Mouse (Mus musculus) midbrain, embryonic 14.5 days (tissue): ENCODE results near the gene Lzts2. TPM values are rescaled to one million over a fixed set of nuclear protein-coding genes. Genes with fewer than 3 reads are reported as not detected.

Experiments used
- ATAC-seq: fragments of 200-750 bp; cut with Nextera tagmentation; 2 replicates; pipeline ENCODE4 v1.8.0; 2017; ENCODE audit warnings: moderate number of reproducible peaks, moderate library complexity; ENCODE audit not compliant: low FRiP score, low TSS enrichment
- DNase-seq: peaks from one replicate; pipeline ENCODE4 v3.0.0-alpha.2; 2015
- H3K27ac ChIP-seq: fragments of 300-500 bp; sonication (generic); replicated peaks from 2 replicates; pipeline ENCODE4 v1.5.1; 2014; ENCODE audit warnings: mild to moderate bottlenecking, low read depth, low read length, moderate library complexity
- H3K27me3 ChIP-seq: fragments of 300-500 bp; sonication (generic); 2 replicates; pipeline ENCODE4 v1.6.1; 2014; ENCODE audit warnings: low read length, control low read depth, mixed read lengths; ENCODE audit not compliant: control insufficient read depth, insufficient read depth
- H3K36me3 ChIP-seq: fragments of 300-500 bp; sonication (generic); 2 replicates; pipeline ENCODE4 v1.6.1; 2014; ENCODE audit warnings: low read length, control low read depth; ENCODE audit not compliant: control insufficient read depth, insufficient read depth
- H3K4me1 ChIP-seq: fragments of 300-500 bp; sonication (generic); 2 replicates; pipeline ENCODE4 v1.6.1; 2014; ENCODE audit warnings: mild to moderate bottlenecking, antibody characterized with exemption, low read length, control low read depth; ENCODE audit not compliant: control insufficient read depth, insufficient read depth
- H3K4me2 ChIP-seq: fragments of 300-500 bp; sonication (generic); 2 replicates; pipeline ENCODE4 v1.6.1; 2014; ENCODE audit warnings: mild to moderate bottlenecking, low read length, moderate library complexity
- H3K4me3 ChIP-seq: fragments of 300-500 bp; sonication (generic); replicated peaks from 2 replicates; pipeline ENCODE4 v1.5.1; 2014; ENCODE audit warnings: low read depth, low read length
- H3K9ac ChIP-seq: fragments of 300-500 bp; sonication (generic); replicated peaks from 2 replicates; pipeline ENCODE4 v1.6.1; 2014; ENCODE audit warnings: mild to moderate bottlenecking, low read length, moderate library complexity
- H3K9me3 ChIP-seq: fragments of 300-500 bp; sonication (generic); 2 replicates; pipeline ENCODE4 v1.6.1; 2016; ENCODE audit warnings: low read length, control low read depth, mixed read lengths; ENCODE audit not compliant: control insufficient read depth
- WGBS: fragments of 180-500 bp; shearing (Covaris S2); extraction: QIAGEN DNeasy Blood & Tissue Kit; methylation state at CpG from one replicate; pipeline ENCODE4 v1.1.7; 2014; 5-methylcytosine and 5-hydroxymethylcytosine counted together
- polyA plus RNA-seq: library from polyadenylated mRNA; unstranded; fragments of >200 nt; fragmentation: Nextera tagmentation; extraction: Ambion mirVana; gene quantifications from 2 replicates; pipeline ENCODE4 v1.2.1, GENCODE M21; 2014

Lzts2 gene
- polyA plus RNA-seq, 1 experiment from 2014 or later = 21.5 TPM

DNA sequence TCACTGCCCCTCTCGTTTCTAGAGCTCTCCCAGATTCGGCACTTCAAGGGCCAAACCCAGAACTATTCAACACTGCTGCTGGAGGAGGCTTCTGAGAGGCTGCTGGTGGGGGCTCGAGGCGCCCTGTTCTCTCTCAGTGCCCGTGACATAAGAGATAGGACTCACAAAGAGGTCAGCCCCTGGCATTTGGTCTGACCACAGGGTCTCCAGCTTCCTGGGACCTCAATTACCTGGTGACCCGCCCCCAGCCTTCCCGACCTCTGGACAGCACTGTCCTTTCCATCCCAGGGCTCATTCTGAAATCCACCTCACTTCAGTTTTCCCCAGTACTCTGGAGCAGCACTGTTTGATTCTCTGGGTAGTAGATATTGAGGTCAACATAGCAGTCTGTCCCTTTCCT lies 21.5 kb upstream of the Lzts2 start:
- H3K9ac ChIP-seq = no peak overlapping the region
- ATAC-seq (no peak), DNase-seq (no peak)
- peaks cover 38% of the 10 kb centered on the region for H3K36me3 ChIP-seq
- WGBS = 70% methylated on average over 7 of the region's 7 CpGs
- H3K9me3 ChIP-seq = no peaks in the 10 kb centered on the region
- peaks cover 23% of the 10 kb centered on the region for H3K4me1 ChIP-seq
- H3K27ac ChIP-seq = no peak overlapping the region
- H3K4me2 ChIP-seq = no peak overlapping the region
- no peak overlapping the region for H3K4me3 ChIP-seq
- H3K27me3 ChIP-seq = no peaks in the 10 kb centered on the region

DNA sequence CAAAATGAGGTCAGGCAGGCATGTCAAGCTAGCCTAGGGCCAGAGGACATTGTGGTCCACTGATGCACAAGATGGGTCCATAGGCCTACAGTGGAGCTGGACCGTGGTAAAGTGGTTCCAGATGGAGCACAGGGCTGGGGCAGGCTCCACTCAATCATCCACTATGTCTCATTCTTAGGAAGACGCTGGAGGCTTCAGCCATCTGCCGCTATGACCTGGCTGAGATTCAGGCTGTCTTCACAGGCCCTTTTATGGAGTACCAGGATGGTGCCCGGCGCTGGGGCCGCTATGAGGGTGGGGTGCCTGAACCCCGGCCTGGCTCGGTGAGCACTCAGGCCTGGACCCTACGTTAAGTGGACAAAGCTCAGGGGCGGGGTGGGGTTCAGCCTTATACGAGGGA lies 16.4 kb upstream of the Lzts2 start:
- Histone ChIP-seq H3K36me3 (peaks cover 80% of the 10 kb centered on the region), H3K4me1 (no peaks in the 10 kb centered on the region), H3K4me3 (no peak overlapping the region), H3K9ac (no peak overlapping the region), H3K27ac (no peak overlapping the region), H3K4me2 (no peak overlapping the region), H3K9me3 (no peaks in the 10 kb centered on the region), H3K27me3 (no peaks in the 10 kb centered on the region)
- DNase-seq (no peak), ATAC-seq (no peak)
- 87% methylated on average over 11 of the region's 11 CpGs for WGBS

DNA sequence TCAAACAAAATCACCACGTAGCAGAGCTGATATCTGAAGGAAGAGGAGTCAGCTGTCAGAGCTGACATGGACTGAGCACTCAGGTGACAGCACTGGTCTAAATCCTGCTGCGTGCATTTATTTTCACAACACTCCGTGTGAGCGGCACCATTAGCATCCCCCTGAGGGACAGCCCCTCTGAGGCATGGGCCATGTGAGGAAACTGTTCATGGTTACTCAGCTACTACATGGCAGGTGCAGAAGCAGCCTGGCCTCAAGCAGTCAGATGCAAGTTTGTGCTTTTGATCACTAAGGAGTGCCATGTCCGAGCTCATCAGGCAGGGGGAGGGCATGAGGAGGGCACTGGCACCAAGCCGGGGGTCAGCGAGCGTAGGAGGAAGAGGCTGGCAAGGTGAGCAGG lies 14.6 kb upstream of the Lzts2 start:
- DNase-seq = no peak
- no peaks in the 10 kb centered on the region for H3K4me1 ChIP-seq
- H3K4me2 ChIP-seq = no peak overlapping the region
- ATAC-seq = no peak
- H3K27ac ChIP-seq = no peak overlapping the region
- no peaks in the 10 kb centered on the region for H3K9me3 ChIP-seq
- WGBS = 92% methylated on average over 8 of the region's 8 CpGs
- no peak overlapping the region for H3K9ac ChIP-seq
- no peak overlapping the region for H3K4me3 ChIP-seq
- no peaks in the 10 kb centered on the region for H3K27me3 ChIP-seq
- H3K36me3 ChIP-seq = peaks cover 88% of the 10 kb centered on the region

DNA sequence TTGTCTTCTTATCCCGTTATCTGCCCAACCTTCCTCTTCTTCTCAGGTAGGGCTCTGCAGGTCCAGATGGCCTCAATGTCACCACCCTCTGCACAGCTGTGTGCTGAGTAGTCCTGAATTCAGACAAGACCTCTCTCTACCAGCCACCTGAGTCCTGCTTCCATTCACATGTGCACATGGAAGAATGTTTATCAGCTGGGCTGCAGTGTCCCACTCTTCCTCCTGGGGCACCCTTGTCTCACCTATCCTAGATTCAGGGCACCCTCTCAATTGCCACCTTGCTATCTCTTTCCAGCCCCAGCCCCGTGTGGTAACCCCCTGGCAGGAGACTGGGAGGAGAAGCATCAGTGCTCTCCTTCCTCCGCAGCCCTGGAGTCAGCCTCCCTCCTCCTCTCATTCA lies 11.9 kb upstream of the Lzts2 start:
- ATAC-seq = no peak
- Histone ChIP-seq H3K9ac (no peak overlapping the region), H3K36me3 (peaks cover 73% of the 10 kb centered on the region), H3K9me3 (no peaks in the 10 kb centered on the region), H3K4me3 (no peak overlapping the region), H3K27ac (no peak overlapping the region), H3K4me1 (peaks cover 14% of the 10 kb centered on the region), H3K27me3 (no peaks in the 10 kb centered on the region), H3K4me2 (no peak overlapping the region)
- peak; percentile 16 for DNase-seq
- WGBS = 68% methylated on average over 3 of the region's 3 CpGs

DNA sequence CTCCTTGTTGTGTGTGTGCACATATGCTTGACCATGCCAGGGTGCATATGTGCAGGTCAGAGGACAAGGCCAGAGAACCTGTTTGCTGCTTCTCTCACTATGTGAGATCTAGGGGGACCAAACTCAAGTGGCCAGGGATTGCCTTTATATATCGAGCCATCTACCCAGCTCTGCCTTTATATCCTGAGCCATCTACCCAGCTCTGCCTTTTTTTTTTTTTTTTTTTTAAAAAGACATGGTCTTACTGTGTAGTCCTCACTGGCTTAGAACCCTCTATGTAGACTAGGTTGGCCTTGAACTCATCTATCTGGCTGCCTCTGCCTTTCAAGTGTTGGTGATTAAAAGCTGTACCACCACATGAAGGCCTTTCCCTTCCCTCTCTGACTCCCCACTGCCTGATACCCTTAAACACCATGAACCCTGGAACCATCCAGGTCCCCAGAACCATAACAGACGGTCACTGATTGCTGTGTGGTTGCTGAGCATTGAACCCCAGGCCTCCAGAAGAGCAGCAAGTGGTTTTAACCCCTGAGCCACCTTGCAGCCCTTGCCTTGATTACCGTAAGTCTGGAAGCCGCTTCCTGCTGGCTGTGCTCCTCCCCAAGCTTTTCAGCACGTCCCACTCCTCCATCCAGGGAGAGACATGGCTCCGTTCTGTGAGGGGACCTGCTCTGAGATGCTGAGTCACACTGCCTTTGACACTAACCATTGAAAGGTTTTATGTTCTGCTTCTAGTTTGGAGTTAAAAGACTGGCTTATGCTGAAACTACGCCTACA lies 10.3 kb upstream of the Lzts2 start:
- 89% methylated on average over 7 of the region's 7 CpGs for WGBS
- H3K36me3 ChIP-seq = peaks cover 57% of the 10 kb centered on the region

DNA sequence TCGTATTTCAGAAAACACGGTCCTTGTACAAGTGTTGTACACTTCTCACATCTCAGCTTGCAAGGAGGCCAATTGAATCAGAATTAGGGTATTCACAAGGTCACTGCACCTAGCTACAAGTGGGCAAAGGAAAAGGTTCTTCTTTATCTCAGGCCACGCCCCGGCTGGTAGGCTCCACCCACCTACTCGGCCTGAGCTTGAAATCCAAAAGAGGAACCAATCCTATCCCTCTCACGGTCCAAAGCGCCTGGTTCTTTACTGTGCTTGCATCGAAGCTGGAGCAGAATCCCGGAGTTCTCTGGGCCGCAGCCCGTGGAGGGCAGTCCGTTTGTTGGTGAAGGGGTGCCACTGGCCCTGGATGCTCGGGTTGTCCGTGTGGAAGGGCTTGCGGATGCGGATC lies 8.8 kb upstream of the Lzts2 start, which contains the start of gene Twnk:
Gene Twnk, plus strand, starts transcription at position 220 of the 400 bp plus-strand sequence.
- peak; percentile 36 for DNase-seq
- 11% methylated on average over 16 of the region's 16 CpGs for WGBS

More for the DNA sequence above, 10.3 kb upstream of the Lzts2 start:
- Histone ChIP-seq H3K27ac (no peak overlapping the region), H3K27me3 (no peaks in the 10 kb centered on the region), H3K9ac (no peak overlapping the region), H3K4me3 (no peak overlapping the region), H3K9me3 (no peaks in the 10 kb centered on the region), H3K4me1 (peaks cover 18% of the 10 kb centered on the region), H3K4me2 (no peak overlapping the region)
- ATAC-seq (no peak), DNase-seq (no peak)

DNA sequence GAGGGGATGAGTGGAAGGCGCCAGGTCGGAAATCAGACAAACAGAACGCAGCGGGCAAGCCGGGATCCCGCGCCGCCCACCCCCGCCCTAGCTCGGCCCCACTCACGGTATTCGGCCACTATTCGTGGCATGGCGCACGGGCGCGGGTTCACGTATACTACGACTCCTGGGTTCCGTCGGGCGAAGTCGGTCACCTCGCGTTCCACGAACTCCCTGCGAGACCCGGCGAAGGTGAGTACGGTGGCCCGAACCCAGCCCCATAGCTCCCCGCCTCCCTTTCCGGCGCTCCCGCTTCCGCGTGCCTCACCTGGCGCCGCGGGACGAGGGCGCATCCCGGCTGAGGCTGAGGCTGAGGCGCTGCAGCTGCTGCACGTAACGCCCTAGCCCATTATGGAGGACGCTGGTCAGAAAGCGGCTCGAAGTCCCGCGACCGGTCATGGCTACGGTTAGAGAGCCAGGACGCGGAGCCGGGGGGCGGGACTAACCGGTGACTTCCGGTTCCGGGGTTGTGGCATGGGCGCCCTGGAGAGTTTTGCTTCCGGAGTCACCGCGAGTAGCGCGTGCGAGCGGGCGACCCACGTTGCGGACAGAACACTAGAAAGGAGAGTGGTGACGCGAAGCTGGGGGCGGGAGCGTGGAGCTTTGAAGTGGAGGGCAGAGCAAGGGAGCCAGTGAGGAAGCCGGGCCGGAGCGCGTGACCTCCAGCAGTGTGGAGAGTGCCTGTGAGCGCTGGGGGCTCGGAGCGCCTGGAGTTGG lies 8.1 kb upstream of the Lzts2 start, which contains the start of gene Mrpl43:
Gene Mrpl43, minus strand, starts transcription at position 486 of the 756 bp plus-strand sequence.
- H3K27ac ChIP-seq = peak within 1 kb of the TSS; percentile 77
- under 1% methylated on average over 82 of the region's 82 CpGs for WGBS
- no peaks in the 10 kb centered on the region for H3K9me3 ChIP-seq
- peak within 1 kb of the TSS; percentile 76 for H3K9ac ChIP-seq
- peak within 1 kb of the TSS; percentile 95 for H3K4me2 ChIP-seq
- DNase-seq (peak; percentile 96), ATAC-seq (peak; percentile 91)
- H3K4me3 ChIP-seq = peak within 1 kb of the TSS; percentile 92
- peaks cover 50% of the 10 kb centered on the region for H3K36me3 ChIP-seq
- H3K4me1 ChIP-seq = peaks cover 18% of the 10 kb centered on the region
- H3K27me3 ChIP-seq = no peaks in the 10 kb centered on the region

More for the DNA sequence above, 8.8 kb upstream of the Lzts2 start, which contains the start of gene Twnk:
- Histone ChIP-seq H3K4me3 (peak within 1 kb of the TSS; percentile 92), H3K36me3 (peaks cover 50% of the 10 kb centered on the region), H3K4me2 (peak within 1 kb of the TSS; percentile 95), H3K9me3 (no peaks in the 10 kb centered on the region), H3K4me1 (peaks cover 18% of the 10 kb centered on the region), H3K27me3 (no peaks in the 10 kb centered on the region), H3K27ac (peak within 1 kb of the TSS; percentile 77), H3K9ac (peak within 1 kb of the TSS; percentile 76)
- no peak for ATAC-seq

DNA sequence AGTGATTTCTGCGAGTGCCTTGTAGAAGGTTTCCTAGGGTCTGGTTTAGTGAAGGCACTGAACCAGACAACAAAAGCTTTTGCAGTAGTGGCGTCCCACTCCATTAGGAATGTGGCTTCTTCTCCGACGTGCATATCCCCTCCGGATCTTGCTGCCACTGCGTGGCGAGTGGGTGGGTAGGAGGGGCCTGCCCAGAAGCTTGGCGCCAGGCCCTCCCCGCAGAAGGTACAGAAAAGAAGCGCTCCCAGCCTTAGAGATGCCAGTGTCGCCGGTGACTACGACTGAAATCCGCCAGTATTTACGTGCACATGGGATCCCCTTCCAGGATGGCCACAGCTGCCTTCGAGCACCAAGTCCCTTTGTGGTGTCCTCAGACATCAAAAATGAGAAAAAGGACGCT lies 7.2 kb upstream of the Lzts2 start:
- Histone ChIP-seq H3K9ac (peak overlapping the region; percentile 76), H3K27me3 (no peaks in the 10 kb centered on the region), H3K4me3 (peak overlapping the region; percentile 92), H3K27ac (peak overlapping the region; percentile 50), H3K4me1 (peaks cover 18% of the 10 kb centered on the region), H3K36me3 (peaks cover 50% of the 10 kb centered on the region), H3K9me3 (no peaks in the 10 kb centered on the region), H3K4me2 (peak overlapping the region; percentile 95)
- 42% methylated on average over 17 of the region's 17 CpGs for WGBS
- ATAC-seq (no peak), DNase-seq (no peak)
